Mouse (Mus musculus) E14TG2a.4 (cell line): ENCODE measurements at regions not wholly inside any gene's neighbourhood (a gene's known extent, or its start where the extent isn't known, plus 50 kb on each side); places are given as distances from the start of the nearest gene placed in this dataset.
A peak's percentile ranks its signal among the peaks of the same experiment; 100 is the strongest.

ENCODE experiments used
- H3K27me3 ChIP-seq: 2 replicates; pipeline ENCODE4 v1.6.1; 2014; ENCODE audit warnings: low read length, control low read depth; ENCODE audit not compliant: insufficient read depth
- H3K36me3 ChIP-seq: 2 replicates; pipeline ENCODE4 v1.6.1; 2014; ENCODE audit warnings: low read length, control low read depth; ENCODE audit not compliant: insufficient read depth
- H3K4me1 ChIP-seq: replicated peaks from 2 replicates; pipeline ENCODE4 v1.6.1; 2014; ENCODE audit warnings: low read depth, low read length, control low read depth
- H3K4me3 ChIP-seq: replicated peaks from 2 replicates; pipeline ENCODE4 v1.5.1; 2014; ENCODE audit warnings: mild to moderate bottlenecking, low read length
- H3K9me3 ChIP-seq: 2 replicates; pipeline ENCODE4 v1.6.1; 2014; ENCODE audit warnings: low read length, control low read depth
- CTCF ChIP-seq: conservative IDR thresholded peaks from 2 replicates; pipeline ENCODE4 v1.5.1; 2014; ENCODE audit warnings: low read length
- NANOG ChIP-seq: IDR thresholded peaks from 2 replicates; pipeline ENCODE4 v1.6.1; 2014; ENCODE audit warnings: borderline replicate concordance, low read length, mixed read lengths
- POU5F1 ChIP-seq: IDR thresholded peaks from 2 replicates; pipeline ENCODE4 v1.6.1; 2014; ENCODE audit warnings: low read length, borderline replicate concordance

GRCm38 (mm10) chr5:52254602-52255071, 64.3 kb upstream of the Dhx15 start:
- TF ChIP-seq POU5F1 = no peak; the same call in 1 of the 2 replicates
- no peak for TF ChIP-seq CTCF
- no peak for TF ChIP-seq NANOG
- H3K36me3 ChIP-seq = no peaks in the 10 kb centered on the region
- H3K27me3 ChIP-seq = peaks cover 6% of the 10 kb centered on the region; the same call in 1 of the 2 replicates
- H3K4me1 ChIP-seq = peaks cover 37% of the 10 kb centered on the region
- H3K4me3 ChIP-seq = 0 out of 2 replicates have a peak overlapping the region, but pooled peaks have one; percentile 1
- H3K9me3 ChIP-seq = no peaks in the 10 kb centered on the region

DNA sequence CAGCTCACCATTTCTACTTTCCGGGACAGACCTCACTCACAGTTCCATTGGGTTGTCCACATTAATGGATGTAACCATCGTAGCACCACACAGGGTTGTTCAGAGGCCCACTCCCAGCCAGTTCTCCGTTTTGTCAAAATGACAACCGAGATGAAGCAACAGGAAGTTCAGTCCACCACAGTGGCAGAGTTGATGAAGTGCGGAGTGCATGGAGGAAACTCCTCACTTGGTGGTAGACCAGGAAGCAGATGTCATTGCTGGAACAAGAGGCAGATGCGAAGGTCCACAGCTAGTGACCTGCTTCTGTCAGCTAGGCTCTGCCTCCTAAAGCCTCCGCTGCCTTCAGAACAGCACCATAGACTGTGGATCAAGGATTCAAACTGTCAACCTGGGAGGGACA, 59.5 kb upstream of the Dhx15 start:
- TF ChIP-seq NANOG = no peak
- no peak for TF ChIP-seq POU5F1
- TF ChIP-seq CTCF = no peak
- H3K4me3 ChIP-seq = no peak overlapping the region
- no peaks in the 10 kb centered on the region for H3K36me3 ChIP-seq
- H3K27me3 ChIP-seq = 0 out of 2 replicates have a peak, but pooled peaks cover 3% of the 10 kb centered on the region
- H3K4me1 ChIP-seq = peaks cover 9% of the 10 kb centered on the region
- no peaks in the 10 kb centered on the region for H3K9me3 ChIP-seq

GRCm38 (mm10) chr5:52243931-52244330, 53.6 kb upstream of the Dhx15 start:
- H3K4me3 ChIP-seq = no peak overlapping the region
- TF ChIP-seq CTCF (no peak), NANOG (no peak), POU5F1 (no peak)
- no peaks in the 10 kb centered on the region for H3K9me3 ChIP-seq
- peaks cover 5% of the 10 kb centered on the region; the same call in 1 of the 2 replicates for H3K27me3 ChIP-seq
- peaks cover 8% of the 10 kb centered on the region; the same call in 1 of the 2 replicates for H3K4me1 ChIP-seq
- H3K36me3 ChIP-seq = no peaks in the 10 kb centered on the region

GRCm38 (mm10) chr5:52242414-52242813, 52.1 kb upstream of the Dhx15 start:
- 0 out of 2 replicates have a peak, but pooled peaks cover 1% of the 10 kb centered on the region for H3K9me3 ChIP-seq
- no peak for TF ChIP-seq POU5F1
- TF ChIP-seq NANOG = no peak
- no peak for TF ChIP-seq CTCF
- no peaks in the 10 kb centered on the region for H3K36me3 ChIP-seq
- H3K4me1 ChIP-seq = peaks cover 23% of the 10 kb centered on the region
- H3K27me3 ChIP-seq = peaks cover 5% of the 10 kb centered on the region; the same call in 1 of the 2 replicates
- H3K4me3 ChIP-seq = no peak overlapping the region

DNA sequence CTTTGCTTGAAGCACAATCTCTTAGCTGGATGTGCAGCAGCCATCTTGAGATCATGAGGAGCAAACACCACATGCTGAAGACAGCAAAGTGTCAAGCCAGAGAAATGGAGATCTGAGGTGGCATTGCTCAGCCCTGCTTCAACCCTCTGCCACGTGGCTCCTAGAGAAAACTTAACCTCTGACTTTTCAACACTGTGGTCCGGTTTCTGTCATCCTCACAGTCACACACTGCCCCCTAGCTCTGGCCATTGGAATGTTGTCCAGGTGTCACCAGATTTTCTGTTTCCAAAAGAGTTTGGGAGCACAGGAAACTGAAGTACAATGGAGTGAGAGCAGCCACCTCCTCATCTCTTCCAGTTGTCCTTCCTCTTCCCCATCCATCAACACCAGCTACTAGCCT, 50.2 kb upstream of the Dhx15 start:
- peaks cover 38% of the 10 kb centered on the region for H3K4me1 ChIP-seq
- peaks cover 6% of the 10 kb centered on the region; the same call in 1 of the 2 replicates for H3K9me3 ChIP-seq
- TF ChIP-seq NANOG = no peak
- no peak for TF ChIP-seq POU5F1
- peak; percentile 47 for TF ChIP-seq CTCF
- no peak overlapping the region for H3K4me3 ChIP-seq
- peaks cover 5% of the 10 kb centered on the region; the same call in 1 of the 2 replicates for H3K27me3 ChIP-seq
- no peaks in the 10 kb centered on the region for H3K36me3 ChIP-seq
